Mouse (Mus musculus): ENCODE data around the gene Nckipsd. TPM values are rescaled to one million over a fixed set of nuclear protein-coding genes. Genes with fewer than 3 reads are reported as not detected.
A peak's percentile ranks its signal among the peaks of the same experiment; 100 is the strongest.

Nckipsd gene
- 1.6 and 6.1 TPM in 2 replicates for total RNA-seq (2017)

DNA sequence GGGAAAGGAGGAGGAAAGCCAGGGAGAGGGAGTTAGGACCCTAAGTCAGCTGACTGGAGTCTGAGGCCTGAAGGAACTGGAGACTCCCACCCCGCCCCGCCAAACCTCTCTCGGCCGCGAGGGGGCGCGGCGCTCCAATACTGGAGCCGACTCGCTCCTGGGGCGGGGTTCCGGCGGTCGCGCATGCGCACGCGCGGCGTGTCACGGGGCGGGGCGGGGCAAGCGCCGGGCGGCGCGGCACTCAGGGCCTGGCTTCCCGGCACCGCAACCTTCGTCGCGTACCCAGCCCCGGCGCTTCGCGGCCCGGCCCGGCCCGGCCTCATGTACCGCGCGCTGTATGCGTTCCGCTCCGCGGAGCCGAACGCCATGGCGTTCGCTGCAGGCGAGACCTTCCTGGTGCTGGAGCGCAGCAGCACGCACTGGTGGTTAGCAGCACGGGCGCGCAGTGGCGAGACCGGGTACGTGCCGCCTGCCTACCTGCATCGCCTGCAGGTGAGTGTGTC lies at the start of gene Nckipsd:
Gene Nckipsd, plus strand, starts transcription at position 206 of the 503 bp plus-strand sequence.
- ATAC-seq (replicated peaks; ENCODE audit: low read depth, poor library complexity, severe bottlenecking), result peak; percentile 64

DNA sequence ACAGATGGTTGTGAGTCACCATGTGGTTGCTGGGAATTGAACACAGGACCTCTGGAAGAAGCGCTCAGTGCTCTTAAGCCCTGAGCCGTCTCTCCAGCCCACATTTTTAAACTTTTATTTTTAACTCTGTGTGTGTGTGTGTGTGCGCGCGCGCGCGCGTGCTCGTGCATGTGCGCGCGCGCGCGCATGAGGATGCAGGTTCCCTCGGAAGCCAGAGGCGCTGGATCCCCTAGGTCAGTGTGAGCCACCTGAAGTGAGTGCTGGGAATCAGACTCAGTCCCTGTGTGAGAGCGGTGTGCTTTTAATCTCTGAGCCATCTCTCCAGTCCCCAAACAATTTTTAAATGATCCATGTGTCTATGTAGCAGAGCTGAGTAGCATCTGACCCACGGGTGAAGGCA lies 49.0 kb upstream of the Nckipsd start:
- no peak for ATAC-seq (replicated peaks; ENCODE audit: low read depth, poor library complexity, severe bottlenecking)

DNA sequence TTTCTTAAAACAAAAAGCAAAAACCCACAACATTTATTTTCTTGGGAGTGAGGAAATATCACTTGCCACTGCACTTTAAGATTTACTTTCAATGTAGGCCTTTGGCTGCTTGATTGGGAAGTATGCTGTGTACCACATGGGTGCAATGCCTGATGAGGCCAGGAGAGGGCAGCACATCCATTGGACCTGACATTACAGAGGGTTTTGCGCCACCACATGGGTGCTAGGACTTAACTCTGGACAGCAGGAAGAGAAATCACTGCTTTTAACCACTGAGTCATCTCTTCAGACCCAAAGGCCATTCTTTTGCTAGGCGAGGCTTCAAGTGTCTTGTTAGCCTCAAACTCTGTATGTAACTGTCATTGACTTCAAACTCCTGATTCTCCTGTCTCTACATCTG lies 48.4 kb upstream of the Nckipsd start:
- peak; percentile 76; the same call in 1 of the 2 replicates for ATAC-seq (replicated peaks; ENCODE audit: low read depth, poor library complexity, severe bottlenecking)

DNA sequence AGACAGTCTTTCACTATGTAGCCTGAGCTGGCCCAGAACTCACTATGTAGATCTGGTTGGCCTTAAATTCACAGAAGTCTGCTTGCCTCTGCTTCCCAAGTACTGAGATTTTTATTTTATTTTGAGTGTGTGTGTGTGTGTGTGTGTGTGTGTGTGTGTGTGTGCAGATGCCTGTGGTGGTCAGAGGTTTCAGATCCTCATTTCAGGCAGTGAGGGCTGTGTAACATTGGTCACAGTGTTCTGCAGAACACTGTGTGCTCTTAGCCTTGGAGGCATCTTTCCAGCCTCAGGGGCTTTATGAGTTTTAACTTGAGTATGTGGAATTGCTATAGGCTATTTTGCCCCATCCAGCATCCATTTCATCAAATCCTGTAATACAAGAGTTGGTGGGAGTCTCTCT lies 46.6 kb upstream of the Nckipsd start:
- ATAC-seq (replicated peaks; ENCODE audit: low read depth, poor library complexity, severe bottlenecking), result peak; percentile 65; the same call in 1 of the 2 replicates

DNA sequence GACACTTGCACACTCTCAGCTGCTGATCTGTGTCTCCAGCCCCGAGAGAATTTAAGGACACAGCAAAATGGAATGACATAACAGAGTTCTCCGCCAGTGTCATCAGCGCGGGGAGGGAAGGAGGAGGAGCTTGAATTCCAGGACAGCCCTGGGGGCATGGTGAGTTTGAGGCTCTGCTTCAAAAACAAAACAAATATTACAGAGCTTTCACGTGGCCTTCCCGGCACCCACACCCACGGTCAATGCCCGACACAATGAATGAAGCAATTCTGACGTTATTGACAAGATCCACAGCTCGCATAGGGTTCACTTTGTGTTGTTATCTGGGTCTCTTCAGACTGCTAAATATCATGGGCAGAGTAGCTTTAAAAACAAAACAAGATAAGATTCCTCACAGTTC lies 43.2 kb upstream of the Nckipsd start:
- no peak for ATAC-seq (replicated peaks; ENCODE audit: low read depth, poor library complexity, severe bottlenecking)

DNA sequence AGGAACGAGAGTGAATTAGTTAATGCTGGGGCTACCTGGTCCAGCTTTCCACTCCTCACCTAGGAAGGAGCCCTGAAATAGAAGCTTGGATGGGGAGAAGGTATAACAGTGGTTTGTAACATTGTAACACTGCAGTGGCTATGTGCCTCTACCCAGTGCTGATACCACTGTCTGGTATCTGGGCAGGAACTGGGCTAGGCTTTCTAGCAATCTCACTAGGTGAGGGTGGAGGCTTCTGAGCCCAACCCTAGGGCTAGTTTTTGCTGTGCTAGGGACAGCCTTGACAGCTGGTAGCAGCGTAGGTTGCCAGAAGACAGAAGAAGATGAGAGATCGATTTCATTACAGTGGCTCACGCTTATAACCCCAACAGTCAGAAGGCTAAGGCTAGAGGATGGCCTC lies 31.6 kb upstream of the Nckipsd start:
- ATAC-seq (replicated peaks; ENCODE audit: low read depth, poor library complexity, severe bottlenecking), result no peak

DNA sequence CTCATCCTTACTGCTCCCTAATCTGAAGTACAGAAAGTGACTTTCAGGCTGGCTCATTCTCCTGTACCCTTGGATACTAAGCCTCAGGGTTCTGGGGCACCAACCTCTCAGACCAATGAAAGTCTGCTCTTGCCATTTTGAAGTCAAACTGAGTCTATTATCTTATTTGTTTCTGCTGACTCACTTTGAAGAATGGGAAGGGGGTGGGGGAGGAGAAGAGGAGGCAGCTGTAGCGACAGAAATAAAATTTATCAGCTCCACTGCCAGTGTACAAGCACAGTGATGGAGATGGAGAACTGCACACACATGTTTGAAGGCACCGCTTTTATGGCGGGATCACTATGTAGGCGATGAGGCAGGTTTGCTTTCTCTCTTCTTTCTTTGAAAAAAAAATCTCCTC lies 30.9 kb upstream of the Nckipsd start:
- ATAC-seq (replicated peaks; ENCODE audit: low read depth, poor library complexity, severe bottlenecking), result no peak

DNA sequence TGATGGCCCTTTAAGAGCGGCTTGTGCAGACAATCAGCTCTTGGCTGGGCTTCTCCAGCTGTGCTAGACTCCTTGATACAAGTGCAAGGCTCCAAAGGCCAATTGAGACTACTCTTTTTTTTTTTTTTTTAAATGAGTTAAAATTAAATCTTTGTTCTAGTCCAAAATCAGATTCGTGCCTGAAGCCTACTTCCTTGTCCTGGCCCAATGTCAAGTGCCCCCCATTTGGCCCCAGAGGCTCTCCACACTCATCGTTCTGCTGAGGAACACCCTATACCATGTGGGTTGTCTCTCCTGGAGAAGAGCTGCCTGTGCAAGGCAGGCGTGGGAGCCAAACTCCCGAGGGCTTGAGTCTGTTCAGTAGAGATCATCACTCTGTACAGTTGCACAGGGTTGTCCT lies 27.2 kb upstream of the Nckipsd start:
- ATAC-seq (replicated peaks; ENCODE audit: low read depth, poor library complexity, severe bottlenecking), result no peak

DNA sequence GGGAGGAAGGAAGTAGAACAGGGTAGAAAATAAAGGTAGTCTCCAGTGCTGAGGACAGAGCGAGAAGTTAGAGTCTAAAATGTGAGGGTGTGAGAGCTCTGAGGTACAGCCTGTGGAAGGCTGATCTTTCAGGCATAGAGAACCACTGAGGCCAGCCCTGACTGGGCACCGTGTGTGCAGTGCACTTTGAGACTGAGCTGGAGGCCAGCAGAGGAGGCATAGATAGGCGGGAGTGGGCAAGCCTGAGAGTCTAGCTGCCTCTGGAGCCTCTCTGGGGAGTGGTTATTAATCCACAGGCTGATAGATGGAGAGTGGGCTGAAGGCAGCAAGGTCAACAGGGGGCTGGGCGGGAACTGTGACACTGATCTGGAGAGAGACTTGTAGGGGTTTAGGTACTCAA lies 26.3 kb upstream of the Nckipsd start:
- no peak for ATAC-seq (replicated peaks; ENCODE audit: low read depth, poor library complexity, severe bottlenecking)

DNA sequence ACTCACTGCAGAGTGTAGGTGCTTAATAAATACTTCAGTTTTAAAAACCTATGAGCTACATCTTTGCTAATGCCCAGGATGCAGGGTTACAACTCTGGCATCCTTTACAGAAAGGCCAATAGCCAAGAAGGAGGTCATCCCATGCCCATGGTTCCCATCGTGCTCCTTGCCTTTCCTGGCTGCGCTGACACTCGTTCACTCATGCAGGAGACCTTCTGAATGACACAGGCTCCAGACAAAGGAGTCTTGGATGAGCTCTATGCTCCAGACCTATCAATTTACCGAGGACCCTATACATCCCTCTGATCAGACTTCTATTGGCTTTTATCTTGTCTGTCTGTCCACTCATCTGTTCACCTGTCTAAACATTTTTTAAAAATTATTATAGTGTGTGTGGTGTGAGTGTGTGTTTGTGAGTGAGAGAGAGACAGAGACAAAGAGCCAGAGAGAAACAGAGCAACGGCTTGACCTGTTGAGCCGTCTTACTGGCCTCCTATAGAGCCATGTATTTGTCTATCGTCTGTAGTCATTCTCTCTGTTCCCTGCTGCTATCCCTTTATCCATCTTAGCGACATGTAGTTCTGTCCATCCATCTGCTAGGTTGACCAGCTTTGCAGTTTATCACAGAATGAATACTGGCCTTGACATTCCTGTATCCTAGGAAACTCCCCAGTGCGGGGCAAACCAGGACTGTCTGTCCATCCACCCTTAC lies 25.2 kb upstream of the Nckipsd start:
- no peak; the same call in 1 of the 2 replicates for ATAC-seq (replicated peaks; ENCODE audit: low read depth, poor library complexity, severe bottlenecking)

DNA sequence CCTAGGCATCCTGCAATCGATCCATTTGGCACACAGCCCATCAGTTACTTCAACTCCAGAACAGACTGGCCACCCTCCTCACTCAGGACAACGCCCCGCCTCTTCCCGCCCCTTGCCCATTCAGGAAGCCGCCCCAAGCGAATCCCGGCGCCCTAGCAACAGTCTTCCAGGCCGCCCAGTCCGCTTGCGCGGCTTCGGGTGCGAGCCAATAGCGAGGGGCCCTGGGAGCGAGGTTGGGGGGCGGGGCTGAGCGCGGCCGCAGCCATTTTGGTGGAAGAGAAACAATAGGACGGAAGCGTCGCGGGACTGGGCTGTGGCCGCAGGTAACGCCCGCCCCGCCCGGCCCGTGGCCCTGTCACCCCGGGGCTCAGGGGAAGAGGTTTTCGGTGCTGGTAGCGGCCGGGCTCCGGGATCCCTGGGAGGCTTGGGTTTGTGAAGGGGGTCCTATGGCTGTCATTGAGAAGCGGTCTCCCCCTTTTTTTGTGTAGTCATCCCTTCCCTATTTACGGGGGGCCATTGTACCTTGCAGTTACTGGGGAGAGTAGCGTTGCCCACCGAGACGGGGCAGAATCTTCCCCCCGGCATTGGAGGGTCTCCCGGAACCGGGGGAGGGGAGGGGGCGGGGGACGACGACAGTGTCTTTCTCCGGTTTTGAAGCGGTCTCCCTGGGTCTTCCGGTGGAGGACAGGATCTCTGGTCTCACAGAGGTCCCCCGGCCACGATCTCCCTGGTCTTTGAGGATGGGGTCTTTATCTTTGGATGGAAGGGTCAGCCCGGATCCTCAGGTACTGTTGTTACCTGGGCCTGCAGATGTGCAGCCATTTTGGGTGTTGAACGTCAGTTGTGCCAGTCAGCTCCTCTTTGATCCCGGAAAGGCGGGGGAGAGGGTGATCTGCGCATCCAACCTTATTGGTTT lies 24.4 kb upstream of the Nckipsd start, which contains the start of gene Ip6k2:
Gene Ip6k2, plus strand, starts transcription at position 249 of the 916 bp plus-strand sequence.
- ATAC-seq (replicated peaks; ENCODE audit: low read depth, poor library complexity, severe bottlenecking), result peak; percentile 100

DNA sequence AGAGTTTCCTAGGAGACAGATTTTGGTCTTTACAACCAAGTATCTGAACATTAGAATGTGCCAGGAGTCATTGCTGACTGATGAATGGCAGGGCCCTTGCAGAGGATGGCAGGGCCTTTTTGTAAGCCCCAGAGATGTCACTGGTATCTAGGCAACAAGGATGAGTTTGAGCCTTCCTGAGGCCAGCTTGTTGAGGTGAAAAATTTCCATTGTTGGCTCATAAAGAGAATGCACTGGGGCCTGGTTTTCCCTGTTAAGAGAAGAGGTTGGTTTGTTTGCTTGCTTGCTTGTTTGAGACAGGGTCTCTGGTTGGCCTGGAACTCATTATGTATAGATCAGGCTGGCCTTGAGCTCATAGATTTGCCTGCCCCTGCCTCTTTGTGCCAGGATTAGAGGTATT lies 22.8 kb upstream of the Nckipsd start:
- no peak for ATAC-seq (replicated peaks; ENCODE audit: low read depth, poor library complexity, severe bottlenecking)

DNA sequence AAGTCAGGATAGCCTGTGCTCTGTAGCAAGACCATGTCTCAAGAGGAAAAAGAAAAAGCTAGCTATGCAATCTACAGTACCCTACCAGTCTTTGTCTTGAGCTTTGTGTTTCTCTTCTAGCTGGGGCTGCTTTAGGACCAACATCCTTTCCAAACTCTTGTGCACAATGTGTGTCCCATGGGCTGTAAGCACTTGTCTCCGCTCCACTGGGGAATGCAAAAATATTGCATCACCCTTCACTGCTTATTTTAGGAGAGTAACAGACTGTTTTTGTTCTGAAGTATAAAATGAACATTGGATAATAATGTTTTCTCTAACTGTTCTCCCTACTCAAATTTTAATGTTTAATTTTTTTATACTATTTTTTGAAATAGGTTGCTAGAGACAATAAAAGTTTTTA lies 21.7 kb upstream of the Nckipsd start:
- no peak for ATAC-seq (replicated peaks; ENCODE audit: low read depth, poor library complexity, severe bottlenecking)

DNA sequence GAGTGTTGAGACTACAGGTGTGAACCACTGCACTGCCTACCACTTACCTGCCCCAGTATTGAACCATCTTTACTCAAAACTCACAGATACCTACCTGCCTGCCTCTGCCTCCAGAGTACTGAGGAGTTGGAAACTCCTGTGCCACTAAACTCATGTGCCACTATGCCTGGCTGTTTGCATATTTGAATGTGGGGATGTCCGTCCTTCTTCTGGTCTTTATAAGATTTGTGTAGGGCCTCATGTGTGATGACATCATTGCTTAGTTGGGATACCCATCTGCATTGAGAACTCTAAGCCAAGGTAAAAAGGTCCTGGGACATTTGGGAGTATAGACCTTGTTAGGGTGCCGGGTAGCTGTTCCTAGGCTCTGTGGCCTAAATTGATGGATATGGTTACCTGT lies 21.1 kb upstream of the Nckipsd start:
- ATAC-seq (replicated peaks; ENCODE audit: low read depth, poor library complexity, severe bottlenecking), result no peak

DNA sequence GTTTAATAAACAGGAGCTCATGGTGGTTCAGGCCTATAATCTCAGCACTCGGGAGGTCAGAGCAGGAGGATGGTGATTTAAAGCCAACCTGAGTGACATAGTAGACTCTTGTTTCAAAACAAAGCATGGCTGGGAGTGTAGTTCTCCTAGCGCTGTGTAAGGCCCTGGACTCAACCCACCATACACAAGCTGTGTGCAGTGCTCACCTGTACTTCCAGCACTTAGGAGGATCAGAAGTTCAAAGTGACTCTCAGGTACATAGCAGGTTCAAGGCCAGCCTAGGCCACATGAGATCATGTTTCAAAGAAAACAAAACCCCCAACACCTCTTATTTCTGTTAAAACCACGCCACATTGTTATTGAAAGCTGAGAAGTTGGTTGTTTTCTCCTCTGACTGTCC lies 19.5 kb upstream of the Nckipsd start:
- ATAC-seq (replicated peaks; ENCODE audit: low read depth, poor library complexity, severe bottlenecking), result no peak

DNA sequence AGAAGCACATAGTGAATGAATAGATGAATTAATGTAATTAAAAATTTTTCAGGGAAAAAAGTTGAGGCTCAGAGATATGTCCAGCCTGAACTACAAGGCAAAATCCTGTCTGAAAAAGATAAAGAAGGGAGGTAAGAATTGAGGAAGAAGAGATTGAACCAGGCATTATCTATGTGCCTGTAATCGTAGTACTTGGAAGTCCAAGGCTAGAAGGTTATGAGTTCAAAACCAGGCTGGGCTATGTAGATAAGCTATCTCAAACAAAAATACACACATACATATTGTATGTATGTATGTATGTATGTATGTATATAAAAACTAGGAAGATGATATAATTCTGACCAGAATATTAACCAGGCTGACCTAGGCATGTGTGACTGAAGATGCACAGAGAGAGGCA lies 15.9 kb upstream of the Nckipsd start:
- 0 out of 2 replicates have a peak, but pooled peaks have one; percentile 19 for ATAC-seq (replicated peaks; ENCODE audit: low read depth, poor library complexity, severe bottlenecking)

DNA sequence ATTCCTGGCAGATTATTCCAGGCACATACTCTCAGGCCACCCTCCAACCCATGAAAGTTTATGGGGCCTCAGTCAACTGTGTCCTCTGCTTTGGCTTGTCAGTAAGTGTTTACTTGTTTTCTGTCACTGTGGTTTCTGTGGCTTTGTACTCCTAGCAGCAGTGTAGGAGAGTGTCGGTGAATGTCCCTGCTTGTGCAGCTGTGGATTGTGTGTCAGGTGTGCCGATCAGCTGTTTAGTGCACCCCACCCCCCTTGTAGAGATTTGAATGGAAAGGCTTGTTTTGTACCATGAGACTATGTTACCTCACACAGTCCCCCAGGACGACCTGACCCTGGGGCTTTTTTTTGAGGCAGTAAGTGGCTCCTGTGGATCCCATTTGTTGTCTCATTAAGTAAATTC lies 15.4 kb upstream of the Nckipsd start:
- no peak for ATAC-seq (replicated peaks; ENCODE audit: low read depth, poor library complexity, severe bottlenecking)

DNA sequence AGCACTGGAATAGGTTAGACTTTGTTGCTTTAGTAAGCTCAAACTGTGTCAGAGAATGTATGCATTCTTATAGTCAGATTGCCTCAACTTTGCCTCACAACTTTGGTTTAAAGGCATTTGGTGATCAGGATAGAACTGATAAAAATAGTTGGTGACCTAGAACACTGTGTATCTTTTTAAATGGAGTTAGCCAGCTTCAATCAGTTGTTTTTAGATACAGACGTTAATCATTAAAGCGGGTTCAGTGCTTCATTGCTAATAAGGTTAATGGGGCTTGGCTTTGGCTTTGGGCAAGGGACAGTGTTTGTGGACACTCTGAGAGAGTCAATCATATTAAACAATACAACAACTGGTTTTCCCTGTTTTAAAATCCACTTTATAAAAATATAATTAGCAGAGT lies 12.9 kb upstream of the Nckipsd start:
- ATAC-seq (replicated peaks; ENCODE audit: low read depth, poor library complexity, severe bottlenecking), result no peak

DNA sequence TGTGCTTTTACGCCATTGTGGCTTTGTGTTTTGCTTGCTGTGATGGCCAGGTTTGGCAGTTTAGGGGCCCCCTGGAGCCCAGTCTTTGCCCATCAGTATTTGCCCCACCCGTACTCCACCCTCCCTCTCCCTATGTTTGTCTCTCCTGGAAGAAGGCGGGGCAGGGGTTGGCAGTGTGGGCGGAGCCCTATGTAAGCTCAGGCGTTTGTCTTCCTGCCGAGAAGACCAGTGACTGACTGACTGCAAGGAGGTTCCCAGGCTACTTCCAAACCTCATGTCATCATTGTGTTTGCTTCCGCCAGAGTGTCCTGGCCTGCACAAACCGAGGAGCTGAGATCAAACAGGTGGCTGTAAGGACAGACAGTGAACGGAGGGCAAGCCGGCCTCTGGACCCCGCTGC lies 12.4 kb upstream of the Nckipsd start:
- ATAC-seq (replicated peaks; ENCODE audit: low read depth, poor library complexity, severe bottlenecking), result peak; percentile 71

DNA sequence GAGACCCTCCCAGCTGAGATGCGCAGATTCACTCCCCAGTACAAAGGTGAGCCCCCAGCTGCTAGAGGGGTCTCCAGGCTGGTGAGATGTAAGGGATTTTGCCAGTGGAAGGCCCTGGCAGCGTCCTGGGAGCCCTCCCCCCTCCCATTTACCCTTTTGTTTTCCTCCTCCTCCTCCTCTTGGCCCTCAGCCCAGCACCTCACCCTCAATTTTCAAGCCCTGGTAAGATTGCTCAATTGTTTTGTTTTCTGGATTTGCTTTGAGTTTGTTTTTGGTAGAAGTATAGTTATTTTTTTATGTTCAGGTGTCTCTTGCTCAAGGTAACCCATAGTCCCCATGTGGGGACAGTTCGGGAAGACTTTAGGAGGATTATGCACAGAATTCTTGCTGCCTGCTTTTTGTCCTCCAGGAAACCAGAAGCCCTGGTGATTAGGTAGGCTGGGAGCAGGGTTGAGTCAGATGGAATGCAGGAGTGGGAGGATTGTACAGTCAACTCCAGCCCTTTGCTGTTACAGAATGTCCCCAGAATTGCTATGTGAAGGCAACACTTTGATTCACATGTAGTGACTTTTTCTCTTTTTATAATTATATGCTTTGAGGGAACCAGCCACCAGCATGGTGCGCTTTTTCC lies 11.7 kb upstream of the Nckipsd start:
- no peak for ATAC-seq (replicated peaks; ENCODE audit: low read depth, poor library complexity, severe bottlenecking)

DNA sequence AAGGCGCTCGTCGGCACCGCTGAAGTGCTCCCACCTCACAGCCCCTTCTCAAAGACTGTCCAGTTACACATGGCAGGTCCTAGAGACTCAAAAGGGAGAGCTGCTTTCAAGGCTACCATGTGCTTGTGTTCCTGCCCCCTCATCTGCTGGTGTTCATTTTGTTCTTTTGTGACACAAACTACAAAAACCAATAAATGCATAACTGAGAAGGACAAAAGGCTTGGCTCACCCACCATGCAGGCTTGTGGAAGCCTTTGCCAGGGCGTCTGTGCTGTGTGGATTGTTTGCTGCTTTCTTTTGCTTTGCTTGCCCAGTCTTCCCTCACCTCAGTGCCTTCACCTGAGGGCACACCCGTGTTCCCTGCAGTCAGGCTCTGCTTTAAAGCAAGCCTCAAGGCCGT lies 10.7 kb upstream of the Nckipsd start:
- no peak for ATAC-seq (replicated peaks; ENCODE audit: low read depth, poor library complexity, severe bottlenecking)

Measured in common myeloid progenitor, adult 5-6 weeks (primary cell).